Mouse (Mus musculus) urinary bladder, adult 2 months (tissue): ENCODE measurements around the gene Pdhx. TPM values are rescaled to one million over a fixed set of nuclear protein-coding genes. Genes with fewer than 3 reads are reported as not detected.

Experiments
- DNase-seq: peaks from one replicate; pipeline ENCODE4 v3.0.0; 2022; ENCODE audit warnings: low spot score
- polyA plus RNA-seq: library from polyadenylated mRNA; depleted of rRNA; stranded (reverse); fragments of >200 nt; gene quantifications from 2 replicates; pipeline ENCODE4 v1.2.3, GENCODE M21; 2012

Pdhx gene
- polyA plus RNA-seq, 1 experiment = 22.1 TPM

GRCm38 (mm10) chr2:103058266-103058665, 15.0 kb downstream of the Pdhx start:
- DNase-seq = no peak

DNA sequence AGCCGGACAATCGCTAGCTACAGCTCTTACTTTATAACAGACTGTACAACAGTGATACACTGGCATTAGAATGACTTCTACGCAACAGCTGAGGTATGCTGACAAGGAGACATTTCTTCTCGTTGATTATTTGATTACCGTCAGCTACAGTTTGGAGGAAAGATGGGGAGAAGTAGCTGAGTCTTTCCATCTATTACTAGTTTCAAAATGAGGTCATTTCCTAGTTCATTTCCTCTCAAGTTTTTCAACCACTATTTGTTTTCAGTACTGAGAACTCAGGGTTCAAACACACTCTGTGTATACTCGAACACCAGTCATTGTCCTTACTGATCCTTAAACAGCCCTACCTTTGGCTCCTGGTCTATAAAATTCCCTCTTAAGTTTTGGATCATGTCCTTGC, 17.5 kb downstream of the Pdhx start:
- DNase-seq = no peak

GRCm38 (mm10) chr2:103051937-103052893, 21.1 kb downstream of the Pdhx start:
- no peak for DNase-seq

- DNase-seq = no peak
Measured at GRCm38 (mm10) chr2:103045286-103045685, 28.0 kb downstream of the Pdhx start.

- no peak for DNase-seq
Measured at GRCm38 (mm10) chr2:103040896-103041295, 32.4 kb downstream of the Pdhx start.

GRCm38 (mm10) chr2:103037831-103038230, 35.5 kb downstream of the Pdhx start:
- no peak for DNase-seq

DNA sequence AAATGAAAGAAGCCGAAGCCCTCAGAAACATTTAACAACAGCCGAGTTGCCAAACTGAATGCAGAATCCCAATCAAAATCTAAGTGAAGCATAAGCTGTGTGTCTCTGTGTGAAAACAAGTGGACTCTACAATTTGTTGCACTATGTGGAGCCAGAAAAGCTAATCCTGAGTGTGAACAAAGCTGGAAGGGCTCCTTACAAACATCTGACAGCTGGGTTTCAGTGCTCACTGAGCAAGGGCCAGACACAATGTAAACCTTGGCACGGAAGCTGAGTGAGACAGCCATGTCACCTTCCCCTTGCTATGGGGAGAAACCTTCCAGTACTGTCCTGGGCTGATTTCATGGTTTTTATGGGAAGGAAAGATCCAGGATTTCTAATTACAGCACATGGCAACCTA, 50.6 kb downstream of the Pdhx start:
- no peak for DNase-seq

GRCm38 (mm10) chr2:103020191-103020987, 52.9 kb downstream of the Pdhx start:
- no peak for DNase-seq

DNA sequence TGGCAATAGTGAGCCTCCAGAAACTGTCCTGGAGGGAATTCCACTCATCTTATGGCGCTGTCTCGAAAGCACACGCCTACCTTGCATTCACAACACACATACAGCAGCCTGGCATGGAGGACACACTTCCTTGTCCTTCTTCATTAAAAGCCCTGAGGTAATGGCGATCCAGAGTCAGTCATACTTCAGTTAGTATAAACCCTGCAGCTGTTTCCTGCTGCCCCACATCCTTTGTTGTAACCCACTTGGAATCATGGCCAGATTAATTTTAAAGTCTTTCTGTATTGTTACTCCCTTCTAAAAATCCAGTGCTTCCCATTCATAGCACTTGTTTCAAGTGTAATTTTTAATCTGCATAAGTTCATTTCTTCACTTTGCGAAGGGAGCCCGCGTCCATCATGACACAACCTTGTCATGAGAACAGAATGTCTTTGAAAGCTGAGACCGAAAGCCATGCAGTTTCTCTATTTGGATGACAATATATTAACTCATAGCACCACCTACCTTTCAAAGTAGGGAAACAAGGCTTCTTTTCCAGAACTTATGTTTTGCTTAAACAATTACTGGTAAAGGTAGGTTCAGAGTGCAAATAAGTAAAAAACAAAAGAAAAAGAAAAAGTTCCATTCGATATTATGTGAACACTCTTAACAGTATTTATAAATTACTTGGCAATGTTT, 54.4 kb downstream of the Pdhx start:
- no peak for DNase-seq

GRCm38 (mm10) chr2:103017391-103017824, 55.9 kb downstream of the Pdhx start:
- no peak for DNase-seq

DNA sequence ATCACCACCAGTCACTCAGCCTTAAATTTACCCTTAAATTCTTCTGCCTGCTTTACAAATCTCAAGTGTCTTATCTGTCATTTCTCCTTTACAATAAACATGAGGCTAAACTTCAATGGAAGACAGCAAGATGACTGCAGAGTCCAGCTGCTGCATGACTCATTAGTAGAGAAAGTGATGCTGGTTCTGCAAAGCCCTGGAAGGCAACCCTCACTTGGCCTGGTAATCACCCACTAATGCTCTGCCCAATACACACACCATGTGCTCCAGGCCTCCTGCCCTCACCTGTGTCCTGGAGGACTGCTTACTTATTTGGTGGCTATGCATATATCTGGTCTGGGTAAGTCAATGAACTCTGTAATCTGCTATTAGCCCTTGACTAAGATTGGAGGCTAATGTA, 57.2 kb downstream of the Pdhx start:
- no peak for DNase-seq

DNA sequence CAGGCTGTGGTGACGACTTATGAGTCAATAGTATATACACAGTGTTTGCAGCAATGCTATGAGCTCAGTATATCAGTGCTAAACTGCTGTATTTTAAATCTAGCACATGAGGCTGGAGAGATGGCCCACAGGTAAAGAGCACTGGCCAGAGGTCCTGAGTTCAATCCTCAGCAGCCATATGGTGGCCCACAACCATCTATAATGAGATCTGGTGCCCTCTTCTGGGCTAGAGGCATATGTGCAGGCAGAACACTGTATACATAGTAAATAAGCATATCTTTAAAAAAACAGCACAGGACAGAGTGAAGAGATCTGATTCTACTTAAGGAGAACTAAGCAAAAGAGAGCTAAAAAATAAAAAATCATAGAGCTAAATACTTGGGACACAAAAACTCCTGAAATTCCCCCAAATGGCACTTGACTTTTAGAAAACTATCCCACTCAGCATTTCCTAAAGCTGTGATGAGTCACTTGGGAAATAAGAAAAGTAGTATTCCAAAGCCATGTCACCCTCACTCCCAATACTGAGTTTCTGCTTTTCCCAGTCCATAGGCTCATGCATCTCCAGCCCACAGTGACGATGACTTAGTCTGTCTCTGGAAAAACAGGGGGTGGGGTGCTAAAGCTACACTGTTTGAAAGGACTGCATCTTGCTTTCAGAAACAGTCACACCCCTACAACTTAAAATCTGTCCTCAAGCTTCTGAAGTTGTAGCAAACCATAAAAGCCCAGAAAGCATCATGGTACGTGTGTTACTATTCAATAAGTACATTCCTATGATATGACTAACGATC, 60.3 kb downstream of the Pdhx start:
- DNase-seq = no peak

- DNase-seq = no peak
Measured at GRCm38 (mm10) chr2:103008221-103008620, 65.1 kb downstream of the Pdhx start.

GRCm38 (mm10) chr2:103004599-103004998, 68.7 kb downstream of the Pdhx start:
- no peak for DNase-seq

DNA sequence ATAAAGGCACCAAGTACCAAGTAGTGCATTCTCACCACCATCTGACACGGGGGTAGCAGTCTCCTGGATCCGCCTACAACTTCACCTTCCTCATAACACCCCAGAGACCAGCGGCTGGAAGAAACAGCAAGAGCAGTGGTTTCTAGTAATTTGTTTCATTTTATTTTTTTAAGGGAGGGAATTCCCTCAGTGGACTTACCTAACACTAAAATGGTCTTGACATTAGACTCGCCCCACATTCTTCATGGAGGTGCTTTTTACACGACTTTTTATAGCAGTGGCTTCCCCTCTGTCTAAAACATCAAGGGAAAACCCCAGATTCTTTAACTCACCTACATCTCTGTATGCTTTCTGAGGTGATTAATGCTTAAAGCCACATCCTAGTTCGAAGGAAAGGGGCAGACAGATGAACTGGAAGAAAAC, 74.1 kb downstream of the Pdhx start:
- no peak for DNase-seq

DNA sequence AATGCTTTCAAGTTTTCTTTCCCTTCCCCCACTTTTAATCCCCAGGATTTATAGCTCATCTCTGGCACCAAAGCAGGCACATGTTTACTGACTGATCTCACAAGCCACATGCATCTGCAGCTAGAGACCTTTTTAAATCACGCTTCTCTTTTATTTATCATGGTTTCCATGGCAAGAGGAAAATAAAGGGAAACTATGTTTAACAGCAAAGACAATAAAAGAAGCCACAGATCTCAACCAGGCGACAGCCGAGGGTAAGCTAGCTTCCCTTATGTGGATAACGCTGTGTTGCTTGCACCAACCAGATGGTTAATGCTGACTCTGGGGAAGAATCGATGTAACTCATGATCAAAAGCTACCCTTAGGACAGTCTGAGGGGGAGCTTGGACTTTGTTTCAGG, 75.0 kb downstream of the Pdhx start:
- DNase-seq = no peak

GRCm38 (mm10) chr2:102997874-102998273, 75.4 kb downstream of the Pdhx start:
- no peak for DNase-seq

- no peak for DNase-seq
Measured at GRCm38 (mm10) chr2:102993841-102994607, 79.3 kb downstream of the Pdhx start.

GRCm38 (mm10) chr2:102992405-102992804, 80.9 kb downstream of the Pdhx start:
- DNase-seq = no peak

DNA sequence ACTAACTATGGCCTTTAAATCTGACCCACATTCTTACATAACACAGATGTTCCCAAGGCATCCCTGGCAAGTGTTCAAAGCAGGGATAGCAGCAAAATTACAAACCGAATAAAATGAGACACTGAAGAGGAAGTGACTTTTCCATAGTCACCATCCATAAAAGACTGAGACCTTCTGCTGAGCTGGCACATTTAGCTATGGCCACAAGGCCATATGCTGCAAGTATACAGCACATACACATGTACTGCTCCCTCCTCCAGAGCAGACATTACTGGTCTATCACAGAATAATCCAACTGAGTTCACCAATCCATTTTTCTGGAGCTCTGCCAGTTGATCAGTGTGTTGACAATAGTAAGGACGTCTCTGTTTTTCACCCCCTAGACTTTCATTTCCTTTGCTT, 83.0 kb downstream of the Pdhx start:
- no peak for DNase-seq

DNA sequence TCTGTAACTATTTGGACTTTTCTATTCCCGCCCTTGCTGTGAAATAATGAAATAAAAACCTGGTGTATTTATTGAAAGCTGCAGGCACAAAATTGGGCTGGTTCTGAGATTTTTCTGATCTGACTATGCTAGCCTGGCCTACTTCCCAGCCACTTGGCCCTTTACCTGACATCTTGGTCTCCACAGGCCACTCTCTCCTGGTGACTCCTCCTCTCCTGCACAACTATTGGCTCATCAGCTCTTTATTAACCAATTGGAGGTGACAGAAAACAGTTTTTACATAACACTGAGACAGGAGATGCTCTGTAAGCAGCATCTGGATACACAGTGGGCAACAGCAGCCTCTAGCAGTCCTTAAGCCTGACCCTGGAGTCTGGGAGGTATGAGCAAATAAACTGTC, 83.9 kb downstream of the Pdhx start:
- no peak for DNase-seq
